Mouse (Mus musculus) embryonic facial prominence, embryonic 14.5 days (tissue): ENCODE data around the gene Hdac6. TPM values are rescaled to one million over a fixed set of nuclear protein-coding genes. Genes with fewer than 3 reads are reported as not detected.
"Not testable (repeated sequence)": the region's sequence is repeated elsewhere in the genome, so short reads cannot be mapped to it uniquely, and the experiment has no call there.

ENCODE experiments used
- ATAC-seq: fragments of 200-750 bp; cut with Nextera tagmentation; 2 replicates; pipeline ENCODE4 v1.8.0; 2017; ENCODE audit warnings: low read depth, moderate number of reproducible peaks, moderate TSS enrichment
- DNase-seq: peaks from one replicate; pipeline ENCODE4 v3.0.0-alpha.2; 2015; ENCODE audit warnings: low spot score
- H3K27ac ChIP-seq: fragments of 300-500 bp; sonication (generic); replicated peaks from 2 replicates; pipeline ENCODE4 v1.5.1; 2014; ENCODE audit warnings: low read depth, mild to moderate bottlenecking, low read length, moderate library complexity
- H3K27me3 ChIP-seq: fragments of 300-500 bp; sonication (generic); replicated peaks from 2 replicates; pipeline ENCODE4 v1.6.1; 2014; ENCODE audit warnings: low read length; ENCODE audit not compliant: control insufficient read depth, insufficient read depth
- H3K36me3 ChIP-seq: fragments of 300-500 bp; sonication (generic); 2 replicates; pipeline ENCODE4 v1.6.1; 2014; ENCODE audit warnings: low read length, mixed read lengths; ENCODE audit not compliant: control insufficient read depth, insufficient read depth
- H3K4me1 ChIP-seq: fragments of 300-500 bp; sonication (generic); 2 replicates; pipeline ENCODE4 v1.6.1; 2014; ENCODE audit warnings: antibody characterized with exemption, low read length; ENCODE audit not compliant: control insufficient read depth, insufficient read depth
- H3K4me2 ChIP-seq: fragments of 300-500 bp; sonication (generic); 2 replicates; pipeline ENCODE4 v1.6.1; 2014; ENCODE audit warnings: low read depth, mild to moderate bottlenecking, low read length, moderate library complexity, mixed read lengths
- H3K4me3 ChIP-seq: fragments of 300-500 bp; sonication (generic); 2 replicates; pipeline ENCODE4 v1.5.1; 2014; ENCODE audit warnings: low read depth, mild to moderate bottlenecking, low read length
- H3K9ac ChIP-seq: fragments of 300-500 bp; sonication (generic); 2 replicates; pipeline ENCODE4 v1.6.1; 2014; ENCODE audit warnings: low read depth, mild to moderate bottlenecking, low read length, moderate library complexity, mixed read lengths
- H3K9me3 ChIP-seq: fragments of 300-500 bp; sonication (generic); 2 replicates; pipeline ENCODE4 v1.6.1; 2016; ENCODE audit warnings: low read length; ENCODE audit not compliant: control insufficient read depth
- WGBS: fragments of 180-500 bp; shearing (Covaris S2); extraction: QIAGEN DNeasy Blood & Tissue Kit; methylation state at CpG from one replicate; pipeline ENCODE4 v1.1.7; 2014; 5-methylcytosine and 5-hydroxymethylcytosine counted together
- polyA plus RNA-seq: library from polyadenylated mRNA; unstranded; fragments of >200 nt; fragmentation: Nextera tagmentation; extraction: Ambion mirVana; gene quantifications from 2 replicates; pipeline ENCODE4 v1.2.1, GENCODE M21; 2014

The Hdac6 gene
- polyA plus RNA-seq, 1 experiment from 2014 or later, result 24.0 TPM

- Histone ChIP-seq H3K9me3 (no peaks in the 10 kb centered on the region), H3K9ac (no peak overlapping the region), H3K36me3 (peaks cover 18% of the 10 kb centered on the region; the same call in 1 of the 2 replicates), H3K4me1 (no peaks in the 10 kb centered on the region), H3K27me3 (no peaks in the 10 kb centered on the region), H3K27ac (no peak overlapping the region), H3K4me3 (no peak overlapping the region), H3K4me2 (no peak overlapping the region)
- WGBS, result 65% methylated on average over 11 of the region's 11 CpGs
- DNase-seq (no peak), ATAC-seq (no peak)
Measured at GRCm38 (mm10) chrX:7936874-7937273, 10.8 kb downstream of the Hdac6 start.

GRCm38 (mm10) chrX:7928270-7928790 is 19.4 kb downstream of the Hdac6 start, which contains the start of gene Eras:
Gene Eras, minus strand, starts transcription at chrX:7928607.
- DNase-seq (no peak), ATAC-seq (no peak)
- no peak within 1 kb of the TSS for H3K9ac ChIP-seq
- WGBS, result 18% methylated on average over 15 of the region's 19 CpGs
- peaks cover 43% of the 10 kb centered on the region for H3K27me3 ChIP-seq
- 0 out of 2 replicates have a peak, but pooled peaks cover 7% of the 10 kb centered on the region for H3K36me3 ChIP-seq
- H3K27ac ChIP-seq, result no peak within 1 kb of the TSS
- no peak within 1 kb of the TSS for H3K4me3 ChIP-seq
- no peak within 1 kb of the TSS for H3K4me2 ChIP-seq
- no peaks in the 10 kb centered on the region for H3K4me1 ChIP-seq
- H3K9me3 ChIP-seq, result no peaks in the 10 kb centered on the region

GRCm38 (mm10) chrX:7927116-7927515 is 20.6 kb downstream of the Hdac6 start:
- Histone ChIP-seq H3K9me3 (no peaks in the 10 kb centered on the region), H3K27me3 (peaks cover 55% of the 10 kb centered on the region), H3K4me2 (no peak overlapping the region), H3K4me1 (no peaks in the 10 kb centered on the region), H3K36me3 (0 out of 2 replicates have a peak, but pooled peaks cover 4% of the 10 kb centered on the region), H3K4me3 (no peak overlapping the region), H3K9ac (no peak overlapping the region), H3K27ac (no peak overlapping the region)
- DNase-seq, result no peak
- ATAC-seq, result no peak
- 25% methylated on average over 10 of the region's 10 CpGs for WGBS

- Histone ChIP-seq H3K36me3 (0 out of 2 replicates have a peak, but pooled peaks cover 4% of the 10 kb centered on the region), H3K9me3 (no peaks in the 10 kb centered on the region), H3K4me2 (no peak overlapping the region), H3K27me3 (peaks cover 63% of the 10 kb centered on the region), H3K4me1 (no peaks in the 10 kb centered on the region), H3K27ac (no peak overlapping the region), H3K9ac (no peak overlapping the region), H3K4me3 (no peak overlapping the region)
- DNase-seq (no peak), ATAC-seq (no peak)
- 62% methylated on average over 6 of the region's 6 CpGs for WGBS
Measured at GRCm38 (mm10) chrX:7926266-7926665, 21.4 kb downstream of the Hdac6 start.

- Histone ChIP-seq H3K27ac (no peak overlapping the region), H3K4me1 (no peaks in the 10 kb centered on the region), H3K9me3 (no peaks in the 10 kb centered on the region), H3K9ac (no peak overlapping the region), H3K27me3 (peaks cover 68% of the 10 kb centered on the region), H3K36me3 (no peaks in the 10 kb centered on the region), H3K4me3 (peak overlapping the region; percentile 26), H3K4me2 (peak overlapping the region; percentile 48)
- peak; percentile 5 for DNase-seq
- WGBS, result 17% methylated on average over 15 of the region's 48 CpGs
- ATAC-seq, result 0 out of 2 replicates have a peak, but pooled peaks have one; percentile 15
Measured at GRCm38 (mm10) chrX:7922032-7922431, 25.7 kb downstream of the Hdac6 start.

DNA sequence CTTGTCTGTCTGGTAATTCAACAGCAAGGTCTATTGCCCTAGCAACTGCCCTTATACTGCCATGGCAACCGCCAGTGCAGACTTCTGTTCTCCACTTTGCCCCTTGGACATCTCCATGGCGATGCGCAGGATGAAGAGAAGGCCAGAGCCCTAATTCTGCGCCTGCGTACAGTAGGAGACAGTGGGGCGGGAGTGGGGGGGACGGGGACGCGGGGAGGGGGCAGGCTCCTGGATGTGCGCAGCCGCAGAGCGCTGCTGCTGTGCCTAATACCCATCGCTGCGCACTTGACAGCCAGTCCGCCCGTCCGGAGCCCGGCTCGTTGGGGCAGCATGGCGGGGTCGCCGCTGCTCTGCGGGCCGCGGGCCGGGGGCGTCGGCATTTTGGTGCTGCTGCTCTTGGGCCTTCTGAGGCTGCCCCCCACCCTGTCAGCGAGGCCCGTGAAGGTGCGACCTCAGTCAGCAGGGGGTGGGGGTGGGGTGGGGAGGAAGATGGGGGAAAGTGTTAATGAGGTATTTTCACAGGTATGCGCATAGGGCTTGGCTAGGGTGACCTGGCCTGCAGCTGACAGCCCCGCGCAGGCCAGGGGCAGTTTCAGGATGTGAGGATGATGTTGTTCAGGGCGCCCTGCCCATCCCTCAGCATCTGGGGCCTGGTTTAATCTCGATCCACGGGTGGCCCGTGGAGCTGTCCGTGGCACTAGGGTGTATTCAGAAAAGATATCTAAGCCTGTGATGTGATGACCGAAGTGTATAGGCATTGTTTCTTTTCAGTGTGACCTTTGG is 27.9 kb downstream of the Hdac6 start, which contains the start of gene Pcsk1n:
Gene Pcsk1n (plus strand): TSS at position 222 of the 783 bp plus-strand sequence.
- Histone ChIP-seq H3K4me1 (no peaks in the 10 kb centered on the region), H3K27ac (no peak within 1 kb of the TSS), H3K27me3 (peaks cover 52% of the 10 kb centered on the region), H3K9me3 (no peaks in the 10 kb centered on the region), H3K9ac (no peak within 1 kb of the TSS), H3K36me3 (no peaks in the 10 kb centered on the region), H3K4me2 (peak within 1 kb of the TSS; percentile 45), H3K4me3 (peak within 1 kb of the TSS; percentile 16)
- 24% methylated on average over 16 of the region's 40 CpGs for WGBS
- DNase-seq, result peak; percentile 17
- ATAC-seq, result peak; percentile 84; the same call in 1 of the 2 replicates

GRCm38 (mm10) chrX:7917960-7918359 is 29.7 kb downstream of the Hdac6 start:
- H3K9me3 ChIP-seq, H3K9ac ChIP-seq, H3K36me3 ChIP-seq, H3K4me2 ChIP-seq, H3K4me3 ChIP-seq, H3K27ac ChIP-seq, H3K4me1 ChIP-seq, DNase-seq, ATAC-seq: not testable (repeated sequence)
- H3K27me3 ChIP-seq, result peaks cover 38% of the 10 kb centered on the region
- WGBS, result 67% methylated on average over 6 of the region's 6 CpGs

GRCm38 (mm10) chrX:7915669-7916068 is 32.0 kb downstream of the Hdac6 start:
- DNase-seq, H3K27ac ChIP-seq, H3K9ac ChIP-seq, H3K36me3 ChIP-seq, H3K9me3 ChIP-seq, H3K4me1 ChIP-seq, H3K4me3 ChIP-seq, ATAC-seq, H3K4me2 ChIP-seq: not testable (repeated sequence)
- 30% methylated on average over 3 of the region's 3 CpGs for WGBS
- peaks cover 15% of the 10 kb centered on the region for H3K27me3 ChIP-seq
